ENCODE assay signal across 8 mouse cellular contexts in the genomic region with DNA sequence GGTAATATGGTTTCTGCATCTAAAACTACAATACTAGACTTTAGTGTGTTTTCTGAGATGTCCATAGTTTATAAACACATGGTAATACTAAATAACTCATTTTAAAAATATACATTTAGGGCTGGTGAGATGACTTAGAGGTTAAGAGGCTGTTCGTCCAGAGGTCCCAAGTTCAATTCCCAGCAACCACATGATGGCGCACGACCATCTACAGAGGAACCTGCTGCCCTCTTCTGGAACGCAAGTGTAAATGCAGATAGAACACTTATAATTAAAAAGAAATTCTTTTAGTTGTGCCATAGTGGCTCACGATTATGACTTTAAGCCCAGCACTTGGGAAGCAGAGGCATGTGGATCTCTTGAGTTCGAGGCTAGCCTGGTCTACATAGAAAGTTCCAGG. TPM values are rescaled to one million over a fixed set of nuclear protein-coding genes. Genes with fewer than 3 reads are reported as not detected.
DNase-seq lines count a peak whose midpoint lies in the region; ATAC-seq and TF ChIP-seq lines count a peak whose summit lies in the region.
"Had no signal": no experiment of that assay in that cellular context is flagged by ENCODE, and none has a peak within 500 bp of the region (broad histone marks: within the 10 kb centered on the region; RNA-seq: fewer than 3 reads in every experiment).

No protein-coding gene starts in this region.

- no peak for TF ChIP-seq POLR2A in liver, adult 2 months (IDR thresholded peaks at IDR 0.05; ENCODE audit: extremely low read depth, insufficient read depth, low read length)

- H3K27me3 ChIP-seq in liver, adult 2 months (ENCODE audit: control insufficient read depth, insufficient read depth, low read length), result no peaks in the 10 kb centered on the region
- no peaks in the 10 kb centered on the region for H3K27me3 ChIP-seq in liver, embryonic 11.5 days (replicated peaks; ENCODE audit: control insufficient read depth, insufficient read depth, low read length)
- H3K27me3 ChIP-seq in Patski, result no peaks in the 10 kb centered on the region

- peaks cover 3% of the 10 kb centered on the region; the same call in 1 of the 2 replicates for H3K79me2 ChIP-seq in liver, adult 2 months (ENCODE audit: control insufficient read depth, insufficient read depth, low read length)

- H3K4me2 ChIP-seq in liver, embryonic 11.5 days, result no peak overlapping the region

- no peak overlapping the region for H3K9ac ChIP-seq in liver, adult 2 months (ENCODE audit: low read depth, low read length)
- no peak overlapping the region for H3K9ac ChIP-seq in liver, embryonic 11.5 days (ENCODE audit: low read depth, low read length)

- no peak for ATAC-seq in liver, embryonic 11.5 days (replicated peaks; ENCODE audit: low FRiP score)
- no peak for ATAC-seq in Patski

- POLR2A ChIA-PET in Patski (lab: Charles Lee), result interaction anchor here (1.2 kb wide), 1 partner anchor 50 kb away, joined by 5 read pairs; the partner anchor contains the start of gene Abcc1

- TF ChIP-seq CTCF in liver, adult 2 months (IDR thresholded peaks at IDR 0.05; ENCODE audit: low read depth, low read length), result peak; percentile 64
- peak; percentile 95 for TF ChIP-seq CTCF in Patski (IDR thresholded peaks at IDR 0.05)

- CTCF ChIA-PET in Patski (lab: Charles Lee), result interaction anchor here (0.8 to 1.9 kb wide), 3 partner anchors 10 to 335 kb away, joined by 3 to 8 read pairs (median 3); no protein-coding TSS in a partner anchor

- DNase-seq in liver, adult 2 months (ENCODE audit: extremely low read depth, low read depth, low spot score), result peak; percentile 44
- DNase-seq in liver, embryonic 11.5 days (ENCODE audit: low spot score), result no peak
- no peak for DNase-seq in Patski (ENCODE audit: low read depth, low spot score)
- DNase-seq in embryo, embryonic 9.5 days (ENCODE audit: extremely low spot score), result peak; percentile 29
- peak; percentile 78 for DNase-seq in naive thymus-derived CD4-positive, alpha-beta T cell, adult 2 months (ENCODE audit: low read depth)
- DNase-seq in urinary bladder, postnatal 14 days (ENCODE audit: low spot score), result no peak
- DNase-seq in heart, adult 8-10 months (ENCODE audit: low spot score), result no peak

- no peaks in the 10 kb centered on the region for H3K9me3 ChIP-seq in liver, embryonic 11.5 days (ENCODE audit: control insufficient read depth, low read length)

- WGBS in liver, adult 2 months, result 77% methylated on average over 6 of the region's 6 CpGs
- WGBS in liver, embryonic 11.5 days, result 38% methylated on average over 6 of the region's 6 CpGs

- H3K4me3 ChIP-seq in liver, adult 2 months (ENCODE audit: insufficient read depth, low read depth, low read length), result no peak overlapping the region
- H3K4me3 ChIP-seq in liver, embryonic 11.5 days (ENCODE audit: low read depth, low read length), result no peak overlapping the region

- H3K27ac ChIP-seq in liver, adult 2 months (replicated peaks; ENCODE audit: insufficient read depth, low read depth, low read length), result no peak overlapping the region
- H3K27ac ChIP-seq in liver, embryonic 11.5 days (ENCODE audit: low read depth, low read length), result no peak overlapping the region

- H3K36me3 ChIP-seq in liver, adult 2 months (ENCODE audit: control insufficient read depth, insufficient read depth, low read length), result peaks cover 8% of the 10 kb centered on the region; the same call in 1 of the 2 replicates
- peaks cover 7% of the 10 kb centered on the region for H3K36me3 ChIP-seq in liver, embryonic 11.5 days (ENCODE audit: control insufficient read depth, insufficient read depth, low read length)

- H3K4me1 ChIP-seq in liver, adult 2 months (ENCODE audit: control insufficient read depth, insufficient read depth, low read length), result no peaks in the 10 kb centered on the region
- H3K4me1 ChIP-seq in liver, embryonic 11.5 days (replicated peaks; ENCODE audit: control insufficient read depth, insufficient read depth, low read length), result peaks cover 31% of the 10 kb centered on the region

- in situ Hi-C loops in Patski (cut with MboI; ENCODE audit: low pct_unique_long_range_greater_than_20kb), result no loop called here

RNA-seq across cellular contexts. Expression of gene Fopnl, which starts 5.8 kb away (rescaled TPM):
- total RNA-seq in liver, adult 2 months (2014; rRNA removed), result 33.1 and 36.6 TPM in 2 replicates
- 14.8 and 14.9 TPM in 2 replicates for polyA plus RNA-seq in liver, adult 2 months (2012; rRNA removed)
- polyA plus RNA-seq in liver, embryonic 11.5 days (2014; fragmentation: Nextera tagmentation; extraction: Ambion mirVana), result 106 and 107 TPM in 2 replicates
- 56.6 TPM for polyA plus RNA-seq in Patski (2021)
- total RNA-seq in heart, adult 8-10 months (2022), result 10 to 100 TPM; 61.1 to 70.9 (median 64.9) TPM

RNA-seq across cellular contexts. Expression of gene Myh11, which starts 20.2 kb away (rescaled TPM):
- 2.0 and 2.2 TPM in 2 replicates for total RNA-seq in liver, adult 2 months (2014; rRNA removed)
- polyA plus RNA-seq in liver, adult 2 months (2012; rRNA removed), result 0.34 and 0.47 TPM in 2 replicates
- 0.84 and 0.90 TPM in 2 replicates for polyA plus RNA-seq in liver, embryonic 11.5 days (2014; fragmentation: Nextera tagmentation; extraction: Ambion mirVana)
- 0.04 TPM for polyA plus RNA-seq in Patski (2021)
- 10 to 100 TPM; 17.3 to 28.2 (median 21.5) TPM for total RNA-seq in heart, adult 8-10 months (2022)
- total RNA-seq: hematopoietic stem cell, adult 5-6 weeks had no signal

RNA-seq across cellular contexts. Expression of gene Abcc1, which starts 50.0 kb away (rescaled TPM):
- total RNA-seq in liver, adult 2 months (2014; rRNA removed), result 1.3 and 2.3 TPM in 2 replicates
- 1.1 and 1.6 TPM in 2 replicates for polyA plus RNA-seq in liver, adult 2 months (2012; rRNA removed)
- polyA plus RNA-seq in liver, embryonic 11.5 days (2014; fragmentation: Nextera tagmentation; extraction: Ambion mirVana), result 9.8 and 10.0 TPM in 2 replicates
- polyA plus RNA-seq in Patski (2021), result 28.3 TPM
- total RNA-seq in heart, adult 8-10 months (2022), result 10 to 100 TPM; 15.7 to 25.5 (median 21.1) TPM

Comparison
In these comparisons a context has a peak if more than half of its experiments do, and no peak if none do; other contexts are left out.
1. DNase-seq: peak in liver, adult 2 months (single experiment), embryo, embryonic 9.5 days (single experiment) and naive thymus-derived CD4-positive, alpha-beta T cell, adult 2 months (single experiment); none in liver, embryonic 11.5 days (single experiment), Patski (single experiment), urinary bladder, postnatal 14 days (single experiment) and heart, adult 8-10 months (single experiment).